Mouse (Mus musculus) neural tube, embryonic 11.5 days (tissue): Measurements from ENCODE around the gene Eef1akmt3. TPM values are rescaled to one million over a fixed set of nuclear protein-coding genes. Genes with fewer than 3 reads are reported as not detected.
"Not testable (repeated sequence)": the region's sequence is repeated elsewhere in the genome, so short reads cannot be mapped to it uniquely, and the experiment has no call there.

Source experiments
- ATAC-seq: fragments of 200-750 bp; cut with Nextera tagmentation; 2 replicates; pipeline ENCODE4 v1.8.0; 2017; ENCODE audit warnings: moderate number of reproducible peaks, mild to moderate bottlenecking, moderate TSS enrichment, moderate library complexity; ENCODE audit not compliant: insufficient read depth, low FRiP score, low TSS enrichment
- DNase-seq: peaks from one replicate; pipeline ENCODE4 v3.0.0-alpha.2; 2015; ENCODE audit warnings: low spot score
- H3K27ac ChIP-seq: fragments of 300-500 bp; sonication (generic); 2 replicates; pipeline ENCODE4 v1.5.1; 2014; ENCODE audit warnings: low read depth, mild to moderate bottlenecking, low read length
- H3K27me3 ChIP-seq: fragments of 300-500 bp; sonication (generic); 2 replicates; pipeline ENCODE4 v1.6.1; 2014; ENCODE audit warnings: mild to moderate bottlenecking, low read length, mixed read lengths; ENCODE audit not compliant: control insufficient read depth, insufficient read depth
- H3K36me3 ChIP-seq: fragments of 300-500 bp; sonication (generic); 2 replicates; pipeline ENCODE4 v1.6.1; 2014; ENCODE audit warnings: mild to moderate bottlenecking, low read length, moderate library complexity, mixed read lengths; ENCODE audit not compliant: control insufficient read depth, insufficient read depth
- H3K4me1 ChIP-seq: fragments of 300-500 bp; sonication (generic); 2 replicates; pipeline ENCODE4 v1.6.1; 2014; ENCODE audit warnings: low read length, mixed read lengths; ENCODE audit not compliant: control insufficient read depth, insufficient read depth
- H3K4me2 ChIP-seq: fragments of 300-500 bp; sonication (generic); 2 replicates; pipeline ENCODE4 v1.6.1; 2014; ENCODE audit warnings: low read depth, mild to moderate bottlenecking, moderate library complexity
- H3K4me3 ChIP-seq: fragments of 300-500 bp; sonication (generic); 2 replicates; pipeline ENCODE4 v1.5.1; 2014; ENCODE audit warnings: low read depth, low read length
- H3K9ac ChIP-seq: fragments of 300-500 bp; sonication (generic); 2 replicates; pipeline ENCODE4 v1.6.1; 2014; ENCODE audit warnings: mild to moderate bottlenecking, low read length
- H3K9me3 ChIP-seq: fragments of 300-500 bp; sonication (generic); 2 replicates; pipeline ENCODE4 v1.6.1; 2016; ENCODE audit warnings: low read length; ENCODE audit not compliant: control insufficient read depth
- WGBS: fragments of 180-500 bp; shearing (Covaris S2); extraction: QIAGEN DNeasy Blood & Tissue Kit; methylation state at CpG from one replicate; pipeline ENCODE4 v1.1.7; 2014; 5-methylcytosine and 5-hydroxymethylcytosine counted together
- polyA plus RNA-seq: library from polyadenylated mRNA; unstranded; fragments of >200 nt; fragmentation: Nextera tagmentation; extraction: Ambion mirVana; gene quantifications from 2 replicates; pipeline ENCODE4 v1.2.1, GENCODE M21; 2014

The Eef1akmt3 gene
- polyA plus RNA-seq, 1 experiment from 2014 or later: 0.32 TPM

GRCm38 (mm10) chr10:127065981-127066380 is 24.7 kb upstream of the Eef1akmt3 start:
- no peak overlapping the region for H3K27ac ChIP-seq
- no peaks in the 10 kb centered on the region for H3K27me3 ChIP-seq
- peaks cover 35% of the 10 kb centered on the region for H3K36me3 ChIP-seq
- H3K4me2 ChIP-seq: no peak overlapping the region
- H3K9me3 ChIP-seq: no peaks in the 10 kb centered on the region
- WGBS: 92% methylated on average over 9 of the region's 9 CpGs
- ATAC-seq (no peak), DNase-seq (no peak)
- H3K4me1 ChIP-seq: peaks cover 13% of the 10 kb centered on the region; the same call in 1 of the 2 replicates
- H3K4me3 ChIP-seq: no peak overlapping the region
- H3K9ac ChIP-seq: no peak overlapping the region

GRCm38 (mm10) chr10:127063913-127064870 is 22.9 kb upstream of the Eef1akmt3 start:
- Histone ChIP-seq H3K4me1 (peaks cover 16% of the 10 kb centered on the region), H3K9me3 (no peaks in the 10 kb centered on the region), H3K9ac (peak overlapping the region; percentile 94), H3K4me2 (peak overlapping the region; percentile 76), H3K27ac (peak overlapping the region; percentile 63), H3K27me3 (peaks cover 6% of the 10 kb centered on the region; the same call in 1 of the 2 replicates), H3K36me3 (peaks cover 35% of the 10 kb centered on the region), H3K4me3 (peak overlapping the region; percentile 78)
- peak; percentile 49 for DNase-seq
- 15% methylated on average over 37 of the region's 37 CpGs for WGBS
- ATAC-seq: peak; percentile 1

- H3K27ac ChIP-seq: peak within 1 kb of the TSS; percentile 63
- peaks cover 35% of the 10 kb centered on the region for H3K36me3 ChIP-seq
- peaks cover 13% of the 10 kb centered on the region for H3K4me1 ChIP-seq
- H3K9me3 ChIP-seq: no peaks in the 10 kb centered on the region
- ATAC-seq (peak; percentile 91), DNase-seq (peak; percentile 99)
- WGBS: under 1% methylated on average over 42 of the region's 46 CpGs
- peak within 1 kb of the TSS; percentile 76 for H3K4me2 ChIP-seq
- peak within 1 kb of the TSS; percentile 94 for H3K9ac ChIP-seq
- peaks cover 6% of the 10 kb centered on the region; the same call in 1 of the 2 replicates for H3K27me3 ChIP-seq
- H3K4me3 ChIP-seq: peak within 1 kb of the TSS; percentile 78
These were observed 22.0 kb upstream of the Eef1akmt3 start, which contains the start of gene Cdk4 for GRCm38 (mm10) chr10:127063239-127063872. Gene Cdk4 (plus strand): TSS chr10:127063534.

GRCm38 (mm10) chr10:127062503-127062902 is 21.2 kb upstream of the Eef1akmt3 start:
- ATAC-seq: no peak
- no peak overlapping the region for H3K4me2 ChIP-seq
- H3K36me3 ChIP-seq: peaks cover 26% of the 10 kb centered on the region
- peaks cover 6% of the 10 kb centered on the region; the same call in 1 of the 2 replicates for H3K27me3 ChIP-seq
- H3K4me3 ChIP-seq: no peak overlapping the region
- H3K9ac ChIP-seq: no peak overlapping the region
- DNase-seq: no peak
- WGBS: 80% methylated on average over 5 of the region's 5 CpGs
- no peaks in the 10 kb centered on the region for H3K9me3 ChIP-seq
- H3K27ac ChIP-seq: no peak overlapping the region
- H3K4me1 ChIP-seq: peaks cover 12% of the 10 kb centered on the region

GRCm38 (mm10) chr10:127062101-127062500 is 20.8 kb upstream of the Eef1akmt3 start:
- not testable (repeated sequence) for H3K4me3 ChIP-seq, H3K4me2 ChIP-seq, H3K27ac ChIP-seq, ATAC-seq, H3K27me3 ChIP-seq, H3K9ac ChIP-seq, H3K9me3 ChIP-seq, DNase-seq
- H3K36me3 ChIP-seq: peaks cover 22% of the 10 kb centered on the region
- peaks cover 12% of the 10 kb centered on the region for H3K4me1 ChIP-seq
- 80% methylated on average over 4 of the region's 4 CpGs for WGBS

GRCm38 (mm10) chr10:127061513-127061912 is 20.2 kb upstream of the Eef1akmt3 start:
- Histone ChIP-seq H3K27me3 (peaks cover 6% of the 10 kb centered on the region; the same call in 1 of the 2 replicates), H3K27ac (no peak overlapping the region), H3K36me3 (peaks cover 16% of the 10 kb centered on the region), H3K4me1 (peaks cover 12% of the 10 kb centered on the region), H3K4me2 (no peak overlapping the region), H3K9me3 (no peaks in the 10 kb centered on the region), H3K4me3 (no peak overlapping the region), H3K9ac (no peak overlapping the region)
- ATAC-seq (no peak), DNase-seq (no peak)
- WGBS: 81% methylated on average over 2 of the region's 2 CpGs

- Histone ChIP-seq H3K27me3 (peaks cover 6% of the 10 kb centered on the region; the same call in 1 of the 2 replicates), H3K4me3 (peak overlapping the region; percentile 92; the same call in 1 of the 2 replicates), H3K9ac (peak overlapping the region; percentile 86; the same call in 1 of the 2 replicates), H3K27ac (peak overlapping the region; percentile 90; the same call in 1 of the 2 replicates), H3K4me1 (peaks cover 12% of the 10 kb centered on the region), H3K36me3 (peaks cover 13% of the 10 kb centered on the region), H3K9me3 (no peaks in the 10 kb centered on the region), H3K4me2 (peak overlapping the region; percentile 97; the same call in 1 of the 2 replicates)
- ATAC-seq: no peak
- WGBS: 31% methylated on average over 5 of the region's 5 CpGs
- DNase-seq: no peak
These were observed 19.8 kb upstream of the Eef1akmt3 start for GRCm38 (mm10) chr10:127061085-127061484.
